Mouse (Mus musculus) hindbrain, embryonic 11.5 days (tissue): ENCODE data around the gene Fgfr2. TPM values are rescaled to one million over a fixed set of nuclear protein-coding genes. Genes with fewer than 3 reads are reported as not detected.

Experiments used
- ATAC-seq: fragments of 200-750 bp; cut with Nextera tagmentation; 2 replicates; pipeline ENCODE4 v1.8.0; 2017; ENCODE audit warnings: mild to moderate bottlenecking, moderate TSS enrichment, moderate library complexity; ENCODE audit not compliant: low FRiP score
- DNase-seq: peaks from one replicate; pipeline ENCODE4 v3.0.0-alpha.2; 2015; ENCODE audit warnings: low spot score
- H3K27ac ChIP-seq: fragments of 300-500 bp; sonication (generic); 2 replicates; pipeline ENCODE4 v1.5.1; 2014; ENCODE audit warnings: mild to moderate bottlenecking, low read depth, low read length
- H3K27me3 ChIP-seq: fragments of 300-500 bp; sonication (generic); 2 replicates; pipeline ENCODE4 v1.6.1; 2014; ENCODE audit warnings: mild to moderate bottlenecking, low read length, moderate library complexity, mixed read lengths; ENCODE audit not compliant: control insufficient read depth, insufficient read depth
- H3K36me3 ChIP-seq: fragments of 300-500 bp; sonication (generic); 2 replicates; pipeline ENCODE4 v1.6.1; 2014; ENCODE audit warnings: mild to moderate bottlenecking, low read length, moderate library complexity, mixed read lengths; ENCODE audit not compliant: control insufficient read depth, insufficient read depth
- H3K4me1 ChIP-seq: fragments of 300-500 bp; sonication (generic); replicated peaks from 2 replicates; pipeline ENCODE4 v1.6.1; 2014; ENCODE audit warnings: low read length, mixed read lengths; ENCODE audit not compliant: control insufficient read depth, insufficient read depth
- H3K4me2 ChIP-seq: fragments of 300-500 bp; sonication (generic); replicated peaks from 2 replicates; pipeline ENCODE4 v1.6.1; 2014; ENCODE audit warnings: mild to moderate bottlenecking, low read depth, low read length
- H3K4me3 ChIP-seq: fragments of 300-500 bp; sonication (generic); 2 replicates; pipeline ENCODE4 v1.5.1; 2014; ENCODE audit warnings: low read depth, low read length
- H3K9ac ChIP-seq: fragments of 300-500 bp; sonication (generic); 2 replicates; pipeline ENCODE4 v1.6.1; 2014; ENCODE audit warnings: low read depth, low read length
- H3K9me3 ChIP-seq: fragments of 300-500 bp; sonication (generic); 2 replicates; pipeline ENCODE4 v1.6.1; 2016; ENCODE audit warnings: low read length; ENCODE audit not compliant: control insufficient read depth
- WGBS: fragments of 180-500 bp; shearing (Covaris S2); extraction: QIAGEN DNeasy Blood & Tissue Kit; methylation state at CpG from one replicate; pipeline ENCODE4 v1.1.7; 2014; 5-methylcytosine and 5-hydroxymethylcytosine counted together
- polyA plus RNA-seq: library from polyadenylated mRNA; unstranded; fragments of >200 nt; fragmentation: Nextera tagmentation; extraction: Ambion mirVana; gene quantifications from 2 replicates; pipeline ENCODE4 v1.2.1, GENCODE M21; 2014

The Fgfr2 gene
- polyA plus RNA-seq, 1 experiment from 2014 or later, result 71.3 TPM

DNA sequence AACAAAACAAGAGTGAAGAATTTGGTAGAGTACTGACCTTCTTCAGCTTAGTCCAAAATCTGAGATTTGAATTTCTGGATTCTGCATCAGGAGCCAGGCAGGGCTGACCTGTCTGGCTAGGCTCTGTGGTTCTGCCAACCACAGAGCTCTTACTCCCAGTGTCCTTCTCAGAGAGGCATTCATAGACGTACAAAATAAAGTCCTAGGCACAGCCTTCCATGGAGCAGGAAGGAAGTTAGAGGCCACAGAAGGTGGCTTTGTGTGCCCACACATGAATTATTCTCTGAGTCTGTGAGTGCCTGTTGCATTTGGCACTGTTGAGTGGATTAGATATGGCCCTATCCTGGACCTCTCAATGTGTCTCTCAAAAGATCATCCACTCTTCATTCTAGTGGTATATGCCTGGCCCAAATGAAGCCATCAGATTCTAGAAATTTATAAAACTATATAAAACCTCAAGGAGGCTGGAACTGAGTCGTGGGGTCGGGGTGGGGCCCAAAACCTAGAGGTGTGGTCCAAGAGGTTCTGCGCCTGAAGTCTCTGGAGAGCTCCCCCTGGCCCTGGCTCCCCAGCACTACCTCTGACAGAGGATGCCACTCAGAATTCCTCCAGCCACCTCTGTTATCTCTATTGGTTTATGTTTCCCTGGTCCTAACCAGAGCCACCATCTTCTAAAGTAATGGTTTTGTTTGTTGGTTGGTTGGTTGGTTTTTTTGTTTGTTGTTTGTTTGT, 234.5 kb downstream of the Fgfr2 start:
- H3K36me3 ChIP-seq, result no peaks in the 10 kb centered on the region; the same call in 1 of the 2 replicates
- ATAC-seq (no peak), DNase-seq (no peak)

DNA sequence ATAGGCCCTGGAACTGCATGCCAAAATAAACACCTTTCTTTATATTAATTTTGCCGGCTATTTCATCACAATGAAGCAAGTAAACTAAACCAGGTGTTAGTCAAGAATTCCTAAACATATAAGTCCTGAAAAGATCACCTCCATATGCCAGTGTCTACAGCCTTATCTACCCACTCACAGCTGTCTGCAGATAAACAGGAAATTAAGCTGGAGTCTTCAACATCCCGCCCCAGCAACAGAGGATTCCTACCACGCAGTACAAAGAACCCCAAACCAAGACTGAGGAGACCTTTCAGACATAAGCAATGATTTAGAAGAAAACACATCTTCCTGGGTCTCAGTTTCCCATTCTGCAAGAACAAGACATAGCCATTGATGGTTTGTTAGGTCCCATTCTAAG, 235.1 kb downstream of the Fgfr2 start:
- DNase-seq, result no peak
- 90% methylated on average over 3 of the region's 3 CpGs for WGBS
- no peak for ATAC-seq

More for the DNA sequence above, 234.5 kb downstream of the Fgfr2 start:
- WGBS, result 61% methylated on average over 4 of the region's 4 CpGs
- H3K4me2 ChIP-seq, result no peak overlapping the region
- H3K27me3 ChIP-seq, result no peaks in the 10 kb centered on the region
- no peaks in the 10 kb centered on the region for H3K9me3 ChIP-seq
- no peaks in the 10 kb centered on the region for H3K4me1 ChIP-seq
- H3K27ac ChIP-seq, result no peak overlapping the region
- no peak overlapping the region for H3K9ac ChIP-seq
- no peak overlapping the region for H3K4me3 ChIP-seq

DNA sequence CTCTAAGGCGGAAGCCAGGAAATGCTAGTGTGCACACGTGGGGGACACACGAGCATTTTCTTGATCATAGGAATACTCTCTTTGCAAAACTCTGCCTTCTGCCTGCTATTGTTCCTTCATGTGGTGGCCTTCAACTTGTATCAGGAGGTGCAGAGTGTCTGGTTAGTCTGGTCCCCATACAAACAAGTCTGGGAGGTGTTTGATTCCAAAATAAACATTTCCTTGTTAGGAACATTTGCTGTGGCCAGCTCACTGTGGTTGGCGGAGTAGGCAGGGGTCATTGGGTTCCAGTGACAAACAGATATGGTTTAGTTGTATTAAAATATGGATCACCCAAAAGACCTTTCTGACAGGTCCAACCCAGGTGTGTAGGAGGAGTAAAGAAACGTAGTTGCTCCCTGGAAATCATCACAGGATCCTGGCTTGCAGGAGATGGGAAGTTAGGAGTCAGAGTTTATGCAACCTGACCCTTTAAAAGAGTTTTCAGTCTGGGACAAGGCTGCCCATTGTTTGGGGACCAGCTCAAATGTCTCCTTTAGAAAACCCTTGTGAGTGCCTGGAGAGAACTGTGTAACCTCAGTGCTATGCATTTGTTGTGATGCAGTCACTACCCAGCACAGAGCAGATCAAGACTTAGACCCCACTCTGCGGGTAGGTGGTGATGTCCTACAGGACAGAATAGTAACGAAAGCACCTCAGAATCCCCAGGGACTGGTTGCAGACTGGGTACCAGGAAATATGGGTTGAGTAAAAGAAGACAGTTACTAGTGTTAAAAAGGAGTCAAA, 235.9 kb downstream of the Fgfr2 start:
- no peaks in the 10 kb centered on the region for H3K9me3 ChIP-seq
- no peak overlapping the region for H3K4me2 ChIP-seq
- H3K27ac ChIP-seq, result no peak overlapping the region
- WGBS, result 62% methylated on average over 7 of the region's 7 CpGs
- no peaks in the 10 kb centered on the region for H3K4me1 ChIP-seq
- no peak for DNase-seq
- H3K9ac ChIP-seq, result no peak overlapping the region
- ATAC-seq, result no peak
- H3K36me3 ChIP-seq, result peaks cover 5% of the 10 kb centered on the region; the same call in 1 of the 2 replicates
- H3K4me3 ChIP-seq, result no peak overlapping the region
- H3K27me3 ChIP-seq, result no peaks in the 10 kb centered on the region

More for the DNA sequence above, 235.1 kb downstream of the Fgfr2 start:
- Histone ChIP-seq H3K4me2 (no peak overlapping the region), H3K36me3 (peaks cover under 1% of the 10 kb centered on the region; the same call in 1 of the 2 replicates), H3K4me1 (no peaks in the 10 kb centered on the region), H3K27ac (no peak overlapping the region), H3K9ac (no peak overlapping the region), H3K4me3 (no peak overlapping the region), H3K27me3 (no peaks in the 10 kb centered on the region), H3K9me3 (no peaks in the 10 kb centered on the region)

DNA sequence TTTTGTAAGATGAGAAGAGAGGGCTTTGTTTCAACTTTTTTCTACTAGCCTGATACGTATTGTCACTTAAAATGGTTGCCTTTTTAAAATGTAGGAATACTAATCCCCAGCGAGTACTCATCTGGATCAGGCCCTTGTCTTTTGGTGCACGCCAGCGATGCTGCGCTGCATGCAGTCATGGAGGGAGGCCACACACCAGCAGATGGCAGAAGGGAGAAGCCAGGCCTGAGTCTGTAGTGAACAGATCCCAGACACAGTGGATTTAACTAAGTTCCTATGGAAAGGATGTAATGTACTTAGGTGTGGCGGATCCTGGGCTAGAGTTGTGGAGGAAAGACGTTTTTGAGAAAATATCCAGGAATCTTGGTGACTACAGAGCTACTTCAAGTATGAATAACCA, 239.1 kb downstream of the Fgfr2 start:
- 94% methylated on average over 7 of the region's 7 CpGs for WGBS
- Histone ChIP-seq H3K4me2 (no peak overlapping the region), H3K9me3 (no peaks in the 10 kb centered on the region), H3K27ac (no peak overlapping the region), H3K4me3 (no peak overlapping the region), H3K4me1 (no peaks in the 10 kb centered on the region), H3K36me3 (peaks cover 8% of the 10 kb centered on the region; the same call in 1 of the 2 replicates), H3K27me3 (no peaks in the 10 kb centered on the region), H3K9ac (no peak overlapping the region)
- ATAC-seq, result no peak
- no peak for DNase-seq

DNA sequence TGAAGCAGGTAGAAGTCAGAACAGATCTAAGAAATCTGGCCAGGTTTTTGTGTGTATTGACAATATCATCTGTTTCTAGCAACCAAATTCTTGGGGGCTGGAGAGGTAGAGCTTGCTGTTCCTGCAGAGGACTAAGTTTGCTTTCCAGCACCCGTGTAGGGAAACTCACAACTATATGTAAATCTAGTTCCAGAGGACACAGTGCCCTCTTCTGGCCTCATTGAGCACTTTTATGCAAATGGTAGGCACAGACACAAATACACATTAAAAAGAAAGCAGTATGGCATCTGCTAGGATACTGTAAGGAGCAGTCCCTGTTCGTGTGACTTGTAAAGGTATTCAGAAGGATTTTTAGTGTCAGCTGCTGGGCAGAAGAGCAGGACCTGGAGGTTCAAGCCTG, 240.8 kb downstream of the Fgfr2 start:
- Histone ChIP-seq H3K4me1 (no peaks in the 10 kb centered on the region), H3K27me3 (no peaks in the 10 kb centered on the region), H3K9me3 (no peaks in the 10 kb centered on the region), H3K4me2 (no peak overlapping the region), H3K36me3 (peaks cover 12% of the 10 kb centered on the region), H3K9ac (no peak overlapping the region), H3K27ac (no peak overlapping the region), H3K4me3 (no peak overlapping the region)
- no peak for ATAC-seq
- peak; percentile 23 for DNase-seq
- WGBS, result 79% methylated on average over 2 of the region's 2 CpGs

DNA sequence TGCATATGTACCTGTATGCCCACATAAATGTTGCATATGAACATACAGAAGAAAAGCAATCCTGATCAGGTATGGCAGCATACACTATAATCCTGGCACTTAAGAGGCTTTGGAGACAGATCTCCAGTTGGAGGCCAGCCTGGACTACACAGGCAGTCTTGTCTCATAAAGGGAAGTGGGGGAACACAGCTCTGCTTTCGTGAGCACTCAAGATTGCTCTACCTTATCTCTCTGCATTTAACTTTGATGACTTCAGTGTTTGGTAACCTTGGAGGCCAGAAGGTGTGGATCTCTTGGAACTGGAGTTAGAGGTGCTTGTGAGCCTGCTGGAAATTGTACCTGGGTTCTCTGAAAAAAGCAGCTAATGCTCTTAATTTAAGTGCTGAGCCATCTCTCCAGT, 242.9 kb downstream of the Fgfr2 start:
- DNase-seq (no peak), ATAC-seq (no peak)
- H3K4me1 ChIP-seq, result no peaks in the 10 kb centered on the region
- no peaks in the 10 kb centered on the region for H3K27me3 ChIP-seq
- H3K4me3 ChIP-seq, result no peak overlapping the region
- H3K9ac ChIP-seq, result no peak overlapping the region
- no peaks in the 10 kb centered on the region for H3K9me3 ChIP-seq
- WGBS, result 97% methylated on average over 1 of the region's 1 CpGs
- H3K4me2 ChIP-seq, result no peak overlapping the region
- H3K36me3 ChIP-seq, result peaks cover 15% of the 10 kb centered on the region
- no peak overlapping the region for H3K27ac ChIP-seq

DNA sequence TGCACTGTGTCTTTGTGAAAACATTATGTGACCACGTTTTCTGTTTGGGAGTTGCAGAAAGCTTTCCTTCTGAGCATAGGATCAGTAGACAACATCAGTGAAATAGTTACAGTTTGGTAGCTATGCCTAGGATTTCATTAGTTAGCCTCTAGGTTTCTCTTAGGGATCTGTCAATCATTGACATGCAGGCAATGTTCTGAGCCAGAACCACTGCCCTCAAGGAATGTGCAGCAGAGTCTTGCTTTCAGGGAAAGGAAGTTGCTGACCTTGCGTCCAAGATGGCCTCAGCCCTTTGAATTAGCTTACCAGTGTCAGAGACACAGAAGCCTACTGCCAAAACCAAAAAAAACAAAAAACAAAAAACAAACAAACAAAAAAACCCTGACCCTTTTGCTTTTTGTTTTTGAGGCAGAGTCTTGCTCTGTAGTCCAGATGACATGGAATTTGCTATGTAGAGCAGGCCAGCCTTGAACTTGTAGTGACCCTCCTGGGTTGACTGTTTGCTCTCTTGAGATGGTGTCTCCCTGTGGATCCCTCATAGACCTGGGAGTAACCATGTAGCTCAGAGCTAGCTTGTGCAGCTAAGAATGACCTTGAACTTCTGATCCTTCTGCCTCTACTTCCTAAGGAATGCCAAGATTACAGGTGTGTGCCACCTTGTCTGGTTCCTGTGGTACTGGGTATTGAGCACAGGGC, 247.6 kb downstream of the Fgfr2 start:
- Histone ChIP-seq H3K4me2 (no peak overlapping the region), H3K27ac (no peak overlapping the region), H3K4me3 (no peak overlapping the region), H3K4me1 (no peaks in the 10 kb centered on the region), H3K9ac (no peak overlapping the region), H3K27me3 (no peaks in the 10 kb centered on the region), H3K9me3 (no peaks in the 10 kb centered on the region), H3K36me3 (peaks cover 10% of the 10 kb centered on the region)
- no peak for DNase-seq
- no peak for ATAC-seq
- 84% methylated on average over 2 of the region's 2 CpGs for WGBS

DNA sequence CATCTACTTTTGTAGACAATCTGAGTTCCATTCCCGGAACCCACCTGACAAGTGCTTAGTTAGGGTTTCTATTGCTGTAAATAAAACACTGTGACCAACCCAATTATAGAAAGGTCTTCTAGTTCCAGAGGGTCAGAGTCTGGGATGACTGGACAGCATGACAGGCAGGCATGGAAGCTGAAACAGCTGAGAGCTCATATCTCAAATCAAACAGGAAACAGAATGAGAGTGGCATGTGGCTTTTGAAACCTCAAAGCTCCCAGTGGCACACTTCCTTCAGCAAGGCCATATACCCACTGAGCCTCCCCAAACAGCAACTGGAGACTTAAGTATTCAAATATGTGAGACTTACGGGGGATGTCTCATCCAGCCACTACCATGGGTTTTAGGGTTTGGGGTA, 250.1 kb downstream of the Fgfr2 start:
- Histone ChIP-seq H3K27me3 (no peaks in the 10 kb centered on the region), H3K4me1 (no peaks in the 10 kb centered on the region), H3K36me3 (peaks cover 7% of the 10 kb centered on the region), H3K9ac (no peak overlapping the region), H3K27ac (no peak overlapping the region), H3K4me3 (no peak overlapping the region), H3K4me2 (no peak overlapping the region), H3K9me3 (no peaks in the 10 kb centered on the region)
- DNase-seq (no peak), ATAC-seq (no peak)
- WGBS, result 96% methylated on average over 2 of the region's 2 CpGs
